Mouse (Mus musculus): Measurements from ENCODE around the gene Nxpe2. TPM values are rescaled to one million over a fixed set of nuclear protein-coding genes. Genes with fewer than 3 reads are reported as not detected.

The Nxpe2 gene
- total RNA-seq (2021) = 1 to 10 TPM; 7.3 to 9.4 TPM
- long read RNA-seq, experiment 1, partial matches to known transcripts = 5 of 9 reads
- long read RNA-seq, experiment 1, other reads (novel, unspliced or antisense) = 1 of 9 reads
- long read RNA-seq, experiment 2 = 0 reads

GRCm38 (mm10) chr9:48353148-48353698 is at the start of gene Nxpe2:
TSS of gene Nxpe2 (minus strand) at chr9:48353454.
- DNase-seq = no peak

GRCm38 (mm10) chr9:48389983-48390382 is 36.7 kb upstream of the Nxpe2 start:
- no peak for DNase-seq

- no peak for DNase-seq
Observed at GRCm38 (mm10) chr9:48388451-48388850, 35.2 kb upstream of the Nxpe2 start.

- DNase-seq = no peak
Observed at GRCm38 (mm10) chr9:48374357-48374756, 21.1 kb upstream of the Nxpe2 start.

- no peak for DNase-seq
Observed at GRCm38 (mm10) chr9:48373232-48373878, 20.1 kb upstream of the Nxpe2 start.

- DNase-seq = no peak
Observed at GRCm38 (mm10) chr9:48362743-48363142, 9.5 kb upstream of the Nxpe2 start.

GRCm38 (mm10) chr9:48361815-48362631 is 8.8 kb upstream of the Nxpe2 start:
- DNase-seq = no peak

GRCm38 (mm10) chr9:48360826-48361225 is 7.6 kb upstream of the Nxpe2 start:
- DNase-seq = no peak

- DNase-seq = no peak
Observed at GRCm38 (mm10) chr9:48357097-48357496, 3.8 kb upstream of the Nxpe2 start.

- peak; percentile 88 for DNase-seq
Observed at GRCm38 (mm10) chr9:48354793-48355192, 1.5 kb upstream of the Nxpe2 start.

- DNase-seq = no peak
Observed at GRCm38 (mm10) chr9:48354122-48354521, 868 bp upstream of the Nxpe2 start.

- DNase-seq = no peak
Observed at GRCm38 (mm10) chr9:48345866-48346265, 7.4 kb downstream of the Nxpe2 start.

GRCm38 (mm10) chr9:48345456-48345855 is 7.8 kb downstream of the Nxpe2 start:
- no peak for DNase-seq

- DNase-seq = no peak
Observed at GRCm38 (mm10) chr9:48340708-48341380, 12.4 kb downstream of the Nxpe2 start.

- no peak for DNase-seq
Observed at GRCm38 (mm10) chr9:48339563-48339962, 13.7 kb downstream of the Nxpe2 start.

GRCm38 (mm10) chr9:48338783-48339455 is 14.3 kb downstream of the Nxpe2 start:
- DNase-seq = no peak

- DNase-seq = no peak
Observed at GRCm38 (mm10) chr9:48329597-48329996, 23.7 kb downstream of the Nxpe2 start.

GRCm38 (mm10) chr9:48326338-48326737 is 26.9 kb downstream of the Nxpe2 start:
- DNase-seq = no peak

- DNase-seq = peak; percentile 51
Observed at GRCm38 (mm10) chr9:48315825-48316224, 37.4 kb downstream of the Nxpe2 start.

- peak; percentile 16 for DNase-seq
Observed at GRCm38 (mm10) chr9:48314194-48314593, 39.1 kb downstream of the Nxpe2 start.

- DNase-seq = no peak
Observed at GRCm38 (mm10) chr9:48311241-48311640, 42.0 kb downstream of the Nxpe2 start.

GRCm38 (mm10) chr9:48303564-48303963 is 49.7 kb downstream of the Nxpe2 start:
- DNase-seq = peak; percentile 6
